Mouse (Mus musculus): ENCODE measurements around the gene Vmn1r123. TPM values are rescaled to one million over a fixed set of nuclear protein-coding genes. Genes with fewer than 3 reads are reported as not detected.
"Not testable (repeated sequence)": the region's sequence is repeated elsewhere in the genome, so short reads cannot be mapped to it uniquely, and the experiment has no call there.

Vmn1r123 gene
- not detected in 2 replicates for polyA plus RNA-seq (2015; fragmentation: Nextera tagmentation; extraction: Ambion mirVana)

- not testable (repeated sequence) for H3K4me2 ChIP-seq; H3K9ac ChIP-seq; H3K9me3 ChIP-seq (replicated peaks); H3K36me3 ChIP-seq; ATAC-seq (replicated peaks; ENCODE audit: low FRiP score); H3K27me3 ChIP-seq; H3K27ac ChIP-seq; H3K4me3 ChIP-seq (replicated peaks); H3K4me1 ChIP-seq
- whole genome bisulfite sequencing: 29% methylated on average over 1 of the region's 3 CpGs
Measured at GRCm38 (mm10) chr7:21161885-21162284, at the start of gene Vmn1r123. Vmn1r123 (plus strand) TSS chr7:21162185.

GRCm38 (mm10) chr7:21134028-21134427, 28.0 kb upstream of the Vmn1r123 start, which contains the start of gene Vmn1r122:
Vmn1r122 (minus strand) TSS chr7:21134128.
- WGBS: 62% methylated on average over 2 of the region's 3 CpGs

GRCm38 (mm10) chr7:21190323-21190722, 28.3 kb downstream of the Vmn1r123 start, which contains the start of gene Gm5157:
Gm5157 (minus strand) TSS chr7:21190423.
- not testable (repeated sequence) for H3K27ac ChIP-seq; H3K36me3 ChIP-seq; ATAC-seq (replicated peaks; ENCODE audit: low FRiP score); H3K4me3 ChIP-seq (replicated peaks); H3K4me2 ChIP-seq; H3K9me3 ChIP-seq (replicated peaks); H3K9ac ChIP-seq; H3K4me1 ChIP-seq; H3K27me3 ChIP-seq
- WGBS: 61% methylated on average over 1 of the region's 2 CpGs

More at GRCm38 (mm10) chr7:21134028-21134427, 28.0 kb upstream of the Vmn1r123 start, which contains the start of gene Vmn1r122:
- not testable (repeated sequence) for H3K4me1 ChIP-seq; H3K9me3 ChIP-seq (replicated peaks); H3K9ac ChIP-seq; H3K36me3 ChIP-seq; H3K4me2 ChIP-seq; ATAC-seq (replicated peaks; ENCODE audit: low FRiP score); H3K27me3 ChIP-seq; H3K4me3 ChIP-seq (replicated peaks); H3K27ac ChIP-seq

Other genes starting within 250 kb of the Vmn1r123 start
- not detected in 2 replicates for gene Vmn1r118, start 249.8 kb upstream of the Vmn1r123 start, polyA plus RNA-seq (2015; fragmentation: Nextera tagmentation; extraction: Ambion mirVana)
- not detected in 2 replicates for gene Vmn1r119, start 149.7 kb upstream of the Vmn1r123 start, polyA plus RNA-seq (2015; fragmentation: Nextera tagmentation; extraction: Ambion mirVana)
- gene Vmn1r120, start 108.4 kb upstream of the Vmn1r123 start, polyA plus RNA-seq (2015; fragmentation: Nextera tagmentation; extraction: Ambion mirVana): not detected in 2 replicates
- not detected in 2 replicates for gene Vmn1r121, start 63.7 kb upstream of the Vmn1r123 start, polyA plus RNA-seq (2015; fragmentation: Nextera tagmentation; extraction: Ambion mirVana)
- not detected in 2 replicates for gene Vmn1r122, start 28.1 kb upstream of the Vmn1r123 start, polyA plus RNA-seq (2015; fragmentation: Nextera tagmentation; extraction: Ambion mirVana)
- gene Gm5157, start 28.2 kb downstream of the Vmn1r123 start, polyA plus RNA-seq (2015; fragmentation: Nextera tagmentation; extraction: Ambion mirVana): not detected in 2 replicates
- gene Vmn1r124, start 98.4 kb downstream of the Vmn1r123 start, polyA plus RNA-seq (2015; fragmentation: Nextera tagmentation; extraction: Ambion mirVana): not detected in 2 replicates
- gene Vmn1r125, start 110.0 kb downstream of the Vmn1r123 start, polyA plus RNA-seq (2015; fragmentation: Nextera tagmentation; extraction: Ambion mirVana): not detected in 2 replicates
- gene Vmn1r126, start 139.3 kb downstream of the Vmn1r123 start, polyA plus RNA-seq (2015; fragmentation: Nextera tagmentation; extraction: Ambion mirVana): not detected in 2 replicates
- gene Vmn1r127, start 157.7 kb downstream of the Vmn1r123 start, polyA plus RNA-seq (2015; fragmentation: Nextera tagmentation; extraction: Ambion mirVana): not detected in 2 replicates
- gene Vmn1r128, start 187.2 kb downstream of the Vmn1r123 start, polyA plus RNA-seq (2015; fragmentation: Nextera tagmentation; extraction: Ambion mirVana): not detected in 2 replicates
- gene Vmn1r129, start 199.1 kb downstream of the Vmn1r123 start, polyA plus RNA-seq (2015; fragmentation: Nextera tagmentation; extraction: Ambion mirVana): not detected in 2 replicates